Mouse (Mus musculus) left cerebral cortex, postnatal 25 days (tissue): ENCODE measurements at regions not wholly inside any gene's neighbourhood (a gene's known extent, or its start where the extent isn't known, plus 50 kb on each side); places are given as distances from the start of the nearest gene placed in this dataset.
A peak's percentile ranks its signal among the peaks of the same experiment; 100 is the strongest.

ENCODE experiments used
- DNase-seq, 2 experiments: peaks; one replicate each; pipeline ENCODE4 v3.0.0; 2022; ENCODE audit warnings: low spot score in 2 of 2, mixed read lengths in 1 of 2
- intact Hi-C: fragments of 180-260 bp; cut with DNase I; formaldehyde crosslinking; loops from one replicate; pipeline ENCODE4 v1.15.1; 2025

DNA sequence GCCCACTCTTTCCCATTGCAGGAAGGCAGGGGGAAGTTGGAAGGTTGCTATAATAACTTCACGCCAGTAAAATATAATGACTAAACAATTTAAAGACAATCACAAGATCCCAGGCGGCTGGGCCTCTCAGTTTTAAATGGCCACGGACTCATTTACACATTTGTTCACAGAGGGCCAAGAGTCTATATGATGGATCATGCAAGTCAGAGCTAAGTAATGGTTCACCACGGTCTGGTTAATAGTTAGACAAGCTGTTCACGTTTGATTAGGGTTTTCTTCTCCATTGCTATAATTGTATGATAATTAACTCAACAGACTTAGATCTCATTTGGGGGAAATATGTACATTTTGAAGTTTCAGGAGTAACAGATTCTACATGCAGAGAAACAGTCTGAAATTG is 170.0 kb downstream of the Ppargc1a start:
- intact Hi-C loops, result no loop called here
- DNase-seq, result no peak

DNA sequence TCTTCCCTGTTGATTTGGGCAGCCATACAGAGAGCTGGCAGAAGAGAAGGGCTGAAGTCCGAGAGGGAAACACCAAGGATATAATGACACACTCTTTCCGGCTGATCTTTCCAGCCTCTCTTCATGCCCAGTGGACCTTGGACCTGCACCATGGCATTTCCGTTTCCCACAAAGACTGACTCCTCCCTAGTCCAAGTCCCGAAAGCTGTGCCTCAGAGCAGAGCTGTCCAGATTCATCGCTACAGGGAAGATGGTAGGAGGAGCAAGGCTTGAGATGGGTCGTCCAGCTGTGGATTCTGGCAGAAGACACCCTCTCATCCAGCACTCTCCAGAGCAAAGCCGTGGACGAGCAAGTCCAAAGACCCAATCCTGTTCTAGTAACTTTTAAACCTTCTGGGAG is 176.2 kb downstream of the Ppargc1a start:
- DNase-seq, result no peak
- intact Hi-C loops, result no loop called here

DNA sequence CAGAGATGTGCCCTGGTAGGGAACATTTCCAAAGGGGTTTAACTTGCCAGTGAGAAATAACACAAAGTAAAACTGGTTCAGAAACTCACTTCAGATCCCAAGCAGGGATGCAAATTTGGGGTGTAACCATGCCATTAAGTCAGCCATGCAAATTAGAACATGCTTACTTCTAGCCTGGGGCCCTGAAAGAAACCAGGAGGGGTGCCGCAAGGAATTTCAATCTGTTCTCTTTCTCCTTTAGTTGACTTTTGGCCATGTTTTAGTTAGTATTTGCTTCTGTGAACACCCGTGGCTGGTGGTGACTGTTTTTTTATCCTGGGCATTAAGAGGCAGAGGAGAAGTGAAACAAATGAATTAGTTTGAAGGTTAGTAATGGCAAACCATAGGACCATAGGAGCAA is 179.8 kb downstream of the Ppargc1a start:
- intact Hi-C loops, result no loop called here
- DNase-seq, result no peak

DNA sequence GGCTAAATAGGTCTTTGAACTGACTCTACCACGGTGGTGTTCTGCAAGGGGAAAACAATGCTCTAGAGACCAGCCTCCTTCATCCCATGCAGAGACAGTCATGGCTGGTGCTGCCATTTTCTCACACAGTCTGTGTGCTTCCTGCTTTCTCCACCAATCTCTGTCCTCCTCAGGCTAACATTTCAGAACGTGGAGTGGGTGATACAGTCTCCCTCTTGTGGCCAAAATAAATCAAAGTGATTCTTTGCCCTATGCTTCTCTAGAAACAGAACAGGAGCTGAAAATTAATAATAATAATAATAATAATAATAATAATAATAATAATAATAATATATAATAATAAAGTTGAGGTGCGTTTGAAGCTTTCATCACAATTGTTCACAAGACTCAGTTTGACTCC is 181.1 kb downstream of the Ppargc1a start:
- intact Hi-C loops, result no loop called here
- DNase-seq, result no peak

DNA sequence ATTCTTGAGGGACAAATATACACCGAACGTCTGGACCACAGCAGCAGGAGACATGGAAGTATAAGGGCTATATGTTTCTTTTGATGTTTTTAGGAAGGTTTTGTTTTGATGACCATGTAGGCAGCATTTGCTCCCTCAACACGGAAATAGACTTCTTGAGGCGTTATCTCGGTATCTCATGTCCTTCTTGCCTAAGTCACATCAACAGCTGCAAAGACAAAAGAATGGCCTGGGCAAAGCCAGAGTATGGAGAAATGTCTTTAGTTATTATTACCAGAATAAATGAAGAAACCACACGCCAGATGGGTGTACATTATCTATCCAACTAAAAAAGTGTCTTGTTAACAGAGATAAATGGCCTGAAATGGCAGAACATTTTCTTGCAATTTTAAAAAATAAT is 183.2 kb downstream of the Ppargc1a start:
- intact Hi-C loops, result no loop called here
- DNase-seq, result no peak

DNA sequence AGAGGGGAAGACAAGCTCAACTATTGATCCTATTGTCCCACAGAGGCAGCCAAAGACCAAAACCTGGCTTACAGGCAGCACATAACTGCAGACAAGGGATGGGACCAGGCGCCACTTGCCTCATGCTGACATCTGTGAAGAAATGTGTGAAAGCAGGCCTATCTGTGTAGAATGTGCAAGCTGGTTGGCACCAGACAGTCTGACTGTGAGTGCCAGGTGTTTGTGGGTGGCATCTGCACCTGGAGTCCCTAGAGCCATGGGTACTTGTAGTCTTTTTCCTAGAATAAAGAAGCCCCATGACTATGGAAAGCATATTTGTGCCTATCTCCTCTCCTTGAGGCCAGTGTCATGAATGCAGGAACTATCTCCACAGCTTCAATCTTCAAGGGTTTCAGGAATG is 208.4 kb downstream of the Ppargc1a start:
- intact Hi-C loops, result no loop called here
- peak in 1 of 2 experiments; percentile 11 for DNase-seq

DNA sequence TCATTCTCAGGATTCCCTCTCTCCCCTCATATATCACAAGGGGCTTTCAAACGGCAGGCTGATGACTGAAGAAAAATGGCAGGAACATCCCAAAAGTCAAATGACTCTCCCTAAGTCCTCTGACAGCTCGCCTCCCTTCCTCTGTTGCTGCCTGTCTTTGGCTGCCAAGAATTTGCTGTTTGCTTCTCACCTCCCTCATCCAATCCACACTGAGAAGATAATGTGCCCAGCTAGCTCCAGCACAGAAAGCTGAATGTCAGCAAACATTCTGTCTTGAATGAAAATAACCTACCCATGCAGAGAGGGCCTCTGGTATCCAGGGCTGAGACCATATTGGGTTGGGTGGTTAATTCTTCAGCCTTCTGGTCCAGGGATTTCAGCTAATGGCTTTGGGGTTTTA is 219.3 kb downstream of the Ppargc1a start:
- intact Hi-C loops, result no loop called here
- DNase-seq, result peak; percentile 20 to 66

DNA sequence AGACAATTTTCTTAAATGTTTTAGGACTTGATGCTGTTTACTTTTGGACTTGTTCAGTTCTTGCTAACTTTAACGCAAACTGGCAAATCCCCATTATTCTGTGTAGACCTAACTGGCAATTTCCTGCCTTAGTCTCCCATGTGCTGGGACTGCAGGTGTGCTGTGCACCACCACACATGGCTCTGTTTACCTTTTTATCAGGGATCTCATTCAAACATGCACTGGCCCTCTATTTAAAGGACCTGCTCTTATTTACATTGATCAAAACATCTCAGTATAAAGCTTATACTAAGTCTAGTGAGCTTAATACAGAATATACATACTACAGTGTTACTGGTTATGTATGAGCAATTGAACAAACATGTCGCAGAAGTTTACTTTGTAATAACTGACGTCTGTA is 238.4 kb downstream of the Ppargc1a start:
- intact Hi-C loops, result no loop called here
- DNase-seq, result no peak

DNA sequence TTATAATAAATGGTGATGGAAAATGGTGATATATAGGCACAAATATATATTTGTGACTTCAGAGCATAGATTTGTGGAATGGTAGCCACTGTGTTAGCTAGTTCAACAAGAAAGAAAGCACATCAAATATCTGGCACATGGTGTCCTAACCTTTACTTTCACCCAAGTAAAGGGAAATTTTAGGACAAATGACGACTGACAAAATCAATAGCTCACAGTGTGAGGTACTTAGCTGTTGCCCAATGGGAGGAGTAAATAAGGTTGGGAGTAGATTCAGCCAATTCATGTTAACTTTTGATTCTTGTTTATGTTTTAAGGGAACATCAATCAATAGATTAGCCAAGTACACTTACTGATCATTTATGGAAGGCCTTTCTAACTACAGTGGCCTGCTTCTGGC is 278.3 kb downstream of the Ppargc1a start:
- DNase-seq, result no peak
- intact Hi-C loops, result no loop called here

DNA sequence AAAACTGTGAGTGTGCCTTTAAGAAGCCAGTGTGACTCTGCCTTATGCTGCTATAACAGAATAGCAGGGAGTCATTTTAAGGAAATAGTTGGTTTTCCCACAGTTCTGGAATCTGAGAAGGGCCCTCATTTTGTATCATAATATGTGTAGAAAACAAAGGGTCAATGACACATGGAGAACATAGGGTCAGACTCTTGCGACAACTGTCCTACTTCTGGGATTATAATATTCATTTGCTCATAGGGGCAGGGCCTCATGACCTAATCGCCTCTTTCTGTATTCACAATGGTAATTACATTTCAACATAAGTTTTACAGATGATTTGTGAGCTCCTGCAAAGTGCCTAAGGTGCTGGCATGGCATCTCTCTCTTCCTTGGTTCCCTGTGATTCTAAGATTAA is 279.3 kb downstream of the Ppargc1a start:
- intact Hi-C loops, result no loop called here

DNA sequence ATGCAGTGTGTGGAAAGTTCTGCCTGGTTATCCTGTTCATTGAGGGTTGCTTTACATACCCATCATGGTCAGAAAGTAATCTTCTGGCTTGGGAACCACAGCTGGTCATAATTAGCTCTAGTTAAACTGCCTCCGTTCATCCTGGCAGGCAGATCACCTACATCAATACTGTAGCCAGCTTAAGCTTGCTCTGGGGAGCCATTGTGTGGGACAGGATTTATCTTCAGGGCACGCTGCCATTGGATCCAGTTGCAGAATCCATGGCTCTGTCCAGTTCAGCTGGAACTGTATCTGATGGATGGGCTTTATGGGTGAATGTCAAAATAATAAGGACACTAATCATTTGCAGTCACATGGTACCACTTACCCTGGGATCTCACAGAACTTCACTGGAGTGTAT is 326.4 kb downstream of the Ppargc1a start:
- intact Hi-C loops, result no loop called here
- DNase-seq, result no peak

More for the DNA sequence above, 279.3 kb downstream of the Ppargc1a start:
- no peak for DNase-seq

DNA sequence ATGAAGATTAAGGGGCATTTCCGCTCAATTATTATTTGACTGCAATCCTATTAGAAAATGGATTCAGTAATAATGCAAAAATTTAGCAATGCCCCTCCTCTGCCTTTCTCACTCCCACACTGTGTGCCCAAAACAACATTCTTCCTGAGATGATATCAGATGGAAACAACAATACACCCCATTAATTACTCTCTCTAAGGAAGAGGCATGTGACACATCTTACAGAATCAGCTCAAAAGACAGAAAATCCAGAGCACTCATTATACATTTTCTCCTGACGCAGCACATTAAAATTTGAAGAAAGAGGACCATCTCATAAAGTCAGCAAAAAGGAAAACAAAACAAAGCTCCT is 333.5 kb downstream of the Ppargc1a start:
- intact Hi-C loops, result no loop called here
- DNase-seq, result no peak

DNA sequence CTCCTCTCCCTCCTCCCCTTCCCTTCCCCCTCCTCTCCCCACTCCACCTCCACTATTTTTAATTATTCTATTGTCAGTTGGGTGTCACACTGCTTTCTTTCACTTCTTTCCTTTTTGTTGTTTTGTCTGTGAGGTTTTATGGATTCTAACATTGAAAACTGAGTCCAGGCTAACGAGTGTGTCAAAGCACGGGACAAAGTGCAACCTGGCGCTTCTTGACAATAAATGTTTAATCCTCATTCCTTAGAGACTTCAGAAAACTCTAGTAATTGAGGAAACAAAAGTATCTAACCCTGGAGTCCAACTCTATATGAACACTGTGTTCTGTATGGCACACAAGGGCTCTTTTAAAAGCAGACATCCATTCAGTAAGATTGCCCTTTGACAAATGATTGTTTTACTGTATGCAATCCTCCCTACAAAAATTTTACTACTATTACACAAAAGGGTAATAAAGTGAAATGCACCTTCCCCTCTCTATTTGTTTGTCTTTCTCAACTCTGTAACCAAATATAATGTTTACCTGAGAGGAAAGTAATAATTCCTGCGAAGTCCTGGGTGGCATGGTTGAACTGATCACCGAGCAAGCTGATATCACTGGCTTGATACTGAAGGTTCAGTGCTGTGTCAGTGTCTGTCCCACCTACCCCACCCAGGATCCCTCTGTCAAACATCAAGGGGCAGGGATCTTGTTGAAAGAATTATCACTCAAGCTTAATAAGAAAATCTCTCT is 334.1 kb downstream of the Ppargc1a start:
- no peak for DNase-seq
- intact Hi-C loops, result no loop called here

DNA sequence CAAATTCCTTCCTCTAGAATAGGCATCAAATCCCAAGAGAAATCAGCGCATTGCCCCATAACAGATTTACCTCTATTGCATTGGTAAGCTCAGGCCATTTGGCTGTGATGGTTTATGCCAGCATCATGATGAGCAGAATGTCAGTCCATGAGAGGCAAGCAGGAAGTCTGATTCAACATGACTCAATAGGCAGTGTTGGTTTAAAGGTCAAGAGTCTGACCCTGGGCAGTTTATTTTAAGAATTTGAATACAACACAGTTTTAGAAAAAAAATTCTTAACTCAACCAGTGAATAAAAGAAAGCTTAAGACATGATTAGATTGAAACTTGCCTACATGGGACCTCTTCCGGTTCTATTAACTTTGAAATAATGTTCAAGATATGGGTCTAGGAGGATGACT is 337.7 kb downstream of the Ppargc1a start:
- DNase-seq, result no peak

DNA sequence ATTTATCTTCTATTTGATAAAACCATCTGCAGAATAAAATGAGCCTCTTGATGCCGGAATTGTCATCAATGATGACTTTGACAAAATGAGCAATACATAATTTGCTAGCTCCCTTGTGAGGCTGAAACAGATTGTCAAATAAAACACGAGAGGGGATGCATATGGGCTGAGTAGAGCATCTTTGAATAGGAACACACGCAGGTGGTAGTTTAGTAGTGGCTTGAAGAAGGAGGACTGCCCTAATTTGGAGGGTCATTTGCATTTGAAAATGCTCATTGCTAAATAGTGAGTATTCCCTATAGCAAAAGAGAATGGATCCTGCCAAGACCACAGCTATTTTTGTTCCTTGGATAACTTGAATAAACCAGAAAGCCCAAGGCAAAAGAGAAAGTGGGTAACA is 339.5 kb downstream of the Ppargc1a start:
- DNase-seq, result no peak
- intact Hi-C loops, result no loop called here

More for the DNA sequence above, 337.7 kb downstream of the Ppargc1a start:
- intact Hi-C loops, result no loop called here

DNA sequence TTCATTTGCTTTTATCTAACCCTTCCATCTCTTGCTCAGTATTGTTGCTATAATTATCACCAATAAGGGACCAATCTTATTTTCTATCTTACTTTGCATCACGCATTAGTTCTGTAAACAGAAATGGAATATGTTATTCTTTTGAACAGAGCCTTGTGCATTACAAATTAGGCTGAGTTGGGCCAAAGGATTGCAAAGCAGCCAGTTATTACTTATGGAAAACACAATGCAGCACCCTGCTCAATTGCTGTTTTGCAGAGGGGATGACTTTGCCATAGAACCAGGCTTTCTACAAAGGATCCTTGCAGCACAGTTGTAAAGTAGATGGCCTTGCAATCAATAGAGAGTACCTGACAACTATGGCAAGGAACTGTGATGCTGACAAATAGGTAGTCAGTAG is 364.3 kb downstream of the Ppargc1a start:
- DNase-seq, result no peak
- intact Hi-C loops, result no loop called here

DNA sequence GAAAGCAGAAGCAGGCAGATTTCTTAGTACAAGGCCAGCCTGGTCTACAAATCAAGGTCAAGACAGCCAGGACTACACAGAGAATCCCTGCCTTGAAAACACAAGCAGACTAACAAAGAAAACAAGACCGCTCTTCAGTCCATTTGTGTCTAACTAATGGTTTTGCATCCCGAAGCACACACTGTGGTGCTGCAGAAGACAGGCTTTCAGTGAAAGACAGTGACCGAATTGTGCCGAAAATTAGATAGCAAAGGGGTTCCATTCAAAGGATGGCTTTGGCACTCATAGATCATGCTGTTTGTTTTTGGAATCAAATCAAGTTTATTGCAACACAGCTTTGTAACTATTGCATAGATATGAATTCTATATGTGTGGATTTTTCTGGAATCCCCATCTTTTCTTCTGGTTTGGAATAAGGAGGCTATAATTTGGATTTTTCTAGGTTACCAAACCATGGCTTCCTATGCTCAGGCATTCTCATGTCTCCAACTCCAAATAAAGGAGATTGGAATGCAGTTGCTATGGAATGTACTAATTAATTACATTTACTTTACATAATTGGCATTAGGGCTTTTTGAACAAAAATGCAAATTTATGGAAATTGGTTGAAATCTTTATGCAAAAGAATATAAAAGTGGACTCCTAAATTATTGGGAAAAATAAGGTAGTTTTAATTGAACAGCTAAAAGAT is 364.9 kb downstream of the Ppargc1a start:
- intact Hi-C loops, result no loop called here
- no peak for DNase-seq

DNA sequence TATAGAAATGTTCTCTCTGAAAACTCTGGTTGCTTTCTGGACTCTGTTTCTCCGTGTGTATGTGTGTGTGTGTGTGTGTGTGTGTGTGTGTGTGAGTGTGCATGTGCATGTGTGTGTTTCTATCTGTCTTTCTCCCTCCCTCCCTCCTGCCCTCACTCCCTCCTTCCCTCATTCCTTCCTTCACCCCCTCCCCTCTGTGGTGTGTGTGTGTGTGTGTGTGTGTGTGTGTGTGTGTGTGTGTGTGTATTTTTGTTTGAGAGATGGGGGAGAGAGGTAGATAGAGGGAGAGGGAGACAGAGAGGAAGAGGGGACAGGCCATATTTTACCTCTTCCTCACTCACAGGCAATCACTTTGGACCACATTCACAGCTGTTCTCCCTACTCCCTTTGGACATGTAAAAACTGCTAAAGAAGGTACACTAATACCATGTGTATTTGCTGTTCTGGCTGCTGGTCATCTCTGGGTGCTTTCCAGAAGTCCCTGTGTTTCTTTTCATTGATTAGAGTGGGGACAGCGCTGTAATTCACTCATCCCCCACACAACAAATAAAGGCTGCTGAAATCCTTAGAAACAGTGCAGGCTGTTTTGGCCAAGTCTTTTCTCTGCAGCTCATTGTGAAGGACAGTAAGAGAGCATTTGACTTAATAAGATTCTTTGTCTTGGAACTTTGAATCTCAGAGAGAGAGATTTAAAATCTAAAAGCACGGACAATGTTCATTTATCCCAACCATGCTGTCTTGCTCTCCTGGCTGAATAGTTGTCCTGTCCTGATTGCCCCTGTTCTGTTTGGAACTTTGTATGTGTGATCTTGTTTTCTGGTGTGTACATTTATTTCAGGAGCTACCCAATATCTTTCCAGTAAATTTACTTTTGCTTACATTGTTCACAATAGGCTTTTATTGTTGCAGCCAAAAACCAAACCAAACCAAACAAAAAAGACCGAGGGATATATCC is 370.9 kb downstream of the Ppargc1a start:
- intact Hi-C loops, result no loop called here
- no peak for DNase-seq

DNA sequence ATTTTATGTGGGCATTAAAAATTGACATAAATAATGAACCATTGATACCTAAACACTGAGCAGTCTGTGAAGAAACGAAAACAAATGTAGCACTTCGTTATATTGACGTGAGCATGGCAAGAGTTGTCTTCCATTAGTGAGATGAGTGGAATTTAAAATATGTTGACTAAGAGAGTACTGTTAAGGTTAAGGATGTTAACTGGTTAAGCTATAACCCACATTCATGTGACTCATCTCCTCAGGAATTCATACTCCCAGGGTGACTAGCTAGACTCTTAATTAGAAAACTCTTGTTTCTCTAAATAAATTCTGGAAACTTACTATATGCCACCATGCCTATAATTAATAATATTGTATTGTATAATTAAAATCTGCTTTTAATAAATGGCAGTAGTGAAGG is 376.9 kb downstream of the Ppargc1a start:
- intact Hi-C loops, result no loop called here
- no peak for DNase-seq

DNA sequence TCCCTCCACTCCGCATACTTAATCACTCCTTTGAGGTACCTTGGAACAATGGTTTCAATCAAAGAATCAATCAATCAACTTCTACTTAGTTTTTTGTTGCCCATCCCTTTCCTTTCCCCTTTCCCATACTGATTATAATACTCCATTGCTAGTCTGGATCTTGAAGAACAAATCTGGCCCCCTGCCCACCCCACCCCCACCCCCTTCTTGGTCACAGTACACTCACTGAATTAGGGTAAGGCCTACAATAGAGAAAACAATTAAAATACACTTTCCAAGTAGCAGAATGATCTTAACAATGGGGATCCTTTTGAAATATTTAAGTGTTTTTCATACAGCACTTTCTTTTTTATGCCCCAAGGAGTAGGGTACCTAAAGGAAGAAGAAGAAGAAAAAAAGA is 397.7 kb downstream of the Ppargc1a start:
- intact Hi-C loops, result no loop called here
- no peak for DNase-seq

DNA sequence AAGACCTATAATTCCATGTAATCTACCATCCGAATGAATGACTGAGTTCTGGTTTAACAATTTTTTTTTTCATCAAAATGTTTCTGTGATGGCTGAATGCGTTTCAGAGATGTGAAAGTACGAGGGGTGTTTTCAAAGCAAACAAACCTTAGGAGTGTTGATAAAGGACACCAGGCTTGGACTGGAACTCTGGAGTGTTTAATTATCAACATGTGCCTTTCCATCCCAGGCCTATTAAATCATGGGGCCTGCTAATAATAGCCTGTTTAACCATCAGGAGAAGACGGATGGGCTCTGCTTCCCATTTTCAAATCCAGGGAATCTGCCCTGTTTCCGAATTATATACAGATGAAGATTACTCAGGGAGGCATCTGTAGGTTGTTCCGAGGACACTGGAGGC is 399.3 kb downstream of the Ppargc1a start:
- intact Hi-C loops, result no loop called here
- no peak for DNase-seq
